Mouse (Mus musculus) heart, embryonic 15.5 days (tissue): ENCODE data around the gene Sdk1. TPM values are rescaled to one million over a fixed set of nuclear protein-coding genes. Genes with fewer than 3 reads are reported as not detected.

Experiments used
- ATAC-seq: fragments of 200-750 bp; cut with Nextera tagmentation; replicated peaks from 2 replicates; pipeline ENCODE4 v1.8.0; 2017; ENCODE audit warnings: low read depth, moderate TSS enrichment; ENCODE audit not compliant: insufficient number of reproducible peaks, insufficient read depth, low FRiP score
- H3K27ac ChIP-seq: fragments of 300-500 bp; sonication (generic); 2 replicates; pipeline ENCODE4 v1.5.1; 2015; ENCODE audit warnings: mild to moderate bottlenecking, inconsistent platforms
- H3K27me3 ChIP-seq: fragments of 300-500 bp; sonication (generic); 2 replicates; pipeline ENCODE4 v1.6.1; 2015; ENCODE audit warnings: inconsistent platforms
- H3K36me3 ChIP-seq: fragments of 300-500 bp; sonication (generic); 2 replicates; pipeline ENCODE4 v1.6.1; 2015; ENCODE audit warnings: mild to moderate bottlenecking, inconsistent platforms
- H3K4me1 ChIP-seq: fragments of 300-500 bp; sonication (generic); replicated peaks from 2 replicates; pipeline ENCODE4 v1.6.1; 2015; ENCODE audit warnings: inconsistent platforms
- H3K4me2 ChIP-seq: fragments of 300-500 bp; sonication (generic); 2 replicates; pipeline ENCODE4 v1.6.1; 2015; ENCODE audit warnings: inconsistent platforms, mild to moderate bottlenecking, moderate library complexity
- H3K4me3 ChIP-seq: fragments of 300-500 bp; sonication (generic); 2 replicates; pipeline ENCODE4 v1.5.1; 2015; ENCODE audit warnings: mild to moderate bottlenecking, inconsistent platforms
- H3K9ac ChIP-seq: fragments of 300-500 bp; sonication (generic); 2 replicates; pipeline ENCODE4 v1.6.1; 2015; ENCODE audit warnings: mild to moderate bottlenecking, inconsistent platforms
- H3K9me3 ChIP-seq: fragments of 300-500 bp; sonication (generic); replicated peaks from 2 replicates; pipeline ENCODE4 v1.6.1; 2016; ENCODE audit warnings: inconsistent platforms
- WGBS: fragments of 180-500 bp; shearing (Covaris S2); methylation state at CpG from one replicate; pipeline ENCODE4 v1.1.7; 2015; ENCODE audit warnings: mixed read lengths; 5-methylcytosine and 5-hydroxymethylcytosine counted together
- polyA plus RNA-seq: library from polyadenylated mRNA; unstranded; fragments of >200 nt; fragmentation: Nextera tagmentation; extraction: Ambion mirVana; gene quantifications from 2 replicates; pipeline ENCODE4 v1.2.1, GENCODE M21; 2015

The Sdk1 gene
- polyA plus RNA-seq, 1 experiment from 2014 or later, result 1.5 TPM

DNA sequence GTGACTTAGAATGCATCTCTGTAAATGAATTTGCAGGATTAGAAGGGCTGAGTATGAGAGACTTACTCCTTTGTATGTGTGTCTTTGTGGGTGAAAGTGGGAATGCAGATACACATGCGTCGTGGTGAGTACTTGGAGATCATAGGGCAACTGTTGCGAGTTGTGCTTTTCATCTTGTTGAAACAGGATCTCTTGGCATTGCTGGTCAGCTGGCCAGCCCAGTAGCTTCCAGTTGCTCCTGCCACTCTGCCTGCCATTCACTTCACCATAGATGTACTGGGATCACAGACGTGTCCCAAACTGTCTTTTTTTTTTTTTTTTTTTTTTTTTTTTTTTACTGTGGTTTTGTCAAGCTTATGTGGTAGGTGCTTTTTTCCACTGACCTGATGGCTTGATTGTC lies 606.4 kb downstream of the Sdk1 start:
- H3K9me3 ChIP-seq, result no peaks in the 10 kb centered on the region
- 83% methylated on average over 4 of the region's 4 CpGs for WGBS
- H3K36me3 ChIP-seq, result no peaks in the 10 kb centered on the region
- H3K9ac ChIP-seq, result no peak overlapping the region
- no peak overlapping the region for H3K27ac ChIP-seq
- no peak for ATAC-seq
- no peak overlapping the region for H3K4me2 ChIP-seq
- no peaks in the 10 kb centered on the region for H3K27me3 ChIP-seq
- H3K4me3 ChIP-seq, result no peak overlapping the region
- H3K4me1 ChIP-seq, result peaks cover 15% of the 10 kb centered on the region

DNA sequence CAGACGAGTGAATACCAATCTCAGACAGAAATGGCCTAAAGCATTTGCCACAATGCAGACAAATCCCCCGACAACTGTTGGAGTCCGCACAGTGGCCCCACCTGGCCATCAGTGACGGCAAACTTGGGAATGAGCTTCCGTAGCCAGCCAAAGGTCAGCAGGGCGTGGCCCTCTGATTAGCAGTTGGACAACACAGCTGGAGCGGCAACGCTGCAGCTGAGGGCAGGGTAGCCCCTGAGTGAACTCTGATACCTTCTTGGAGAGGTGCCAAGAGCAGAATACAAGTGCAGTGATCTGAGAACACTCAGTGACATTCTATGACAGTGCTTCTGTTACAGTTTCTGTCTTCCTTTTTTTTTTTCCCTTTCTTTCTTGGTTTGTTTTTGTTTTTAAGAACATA lies 610.9 kb downstream of the Sdk1 start:
- H3K27ac ChIP-seq, result peak overlapping the region; percentile 58
- peak overlapping the region; percentile 44 for H3K4me2 ChIP-seq
- no peak overlapping the region for H3K4me3 ChIP-seq
- no peaks in the 10 kb centered on the region for H3K9me3 ChIP-seq
- no peak overlapping the region for H3K9ac ChIP-seq
- H3K27me3 ChIP-seq, result no peaks in the 10 kb centered on the region
- H3K4me1 ChIP-seq, result peaks cover 17% of the 10 kb centered on the region
- peak; percentile 76 for ATAC-seq
- 9% methylated on average over 8 of the region's 8 CpGs for WGBS
- H3K36me3 ChIP-seq, result no peaks in the 10 kb centered on the region

DNA sequence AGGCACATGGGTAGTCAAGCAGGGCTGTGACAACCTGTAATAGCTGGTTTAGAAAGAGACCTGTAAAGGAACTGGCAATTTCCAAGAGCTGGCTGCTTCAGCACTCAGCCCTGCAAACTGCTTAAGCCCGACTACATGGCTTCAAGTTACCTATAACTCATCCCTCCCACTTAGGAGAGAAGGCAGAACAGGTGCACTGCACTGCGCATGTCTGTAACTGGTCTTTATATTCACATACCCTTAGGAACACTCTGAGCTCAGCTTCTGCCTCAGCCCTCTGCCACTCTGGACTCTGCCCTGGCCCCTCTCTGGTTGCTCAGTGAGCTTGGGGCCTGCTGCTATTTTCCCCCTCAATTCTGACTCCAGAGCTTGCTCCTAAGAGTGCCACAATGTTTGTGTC lies 615.2 kb downstream of the Sdk1 start:
- Histone ChIP-seq H3K27ac (no peak overlapping the region), H3K4me1 (peaks cover 14% of the 10 kb centered on the region), H3K4me3 (no peak overlapping the region), H3K36me3 (no peaks in the 10 kb centered on the region), H3K27me3 (no peaks in the 10 kb centered on the region), H3K4me2 (no peak overlapping the region), H3K9me3 (no peaks in the 10 kb centered on the region), H3K9ac (no peak overlapping the region)
- WGBS, result 89% methylated on average over 2 of the region's 2 CpGs
- ATAC-seq, result no peak

DNA sequence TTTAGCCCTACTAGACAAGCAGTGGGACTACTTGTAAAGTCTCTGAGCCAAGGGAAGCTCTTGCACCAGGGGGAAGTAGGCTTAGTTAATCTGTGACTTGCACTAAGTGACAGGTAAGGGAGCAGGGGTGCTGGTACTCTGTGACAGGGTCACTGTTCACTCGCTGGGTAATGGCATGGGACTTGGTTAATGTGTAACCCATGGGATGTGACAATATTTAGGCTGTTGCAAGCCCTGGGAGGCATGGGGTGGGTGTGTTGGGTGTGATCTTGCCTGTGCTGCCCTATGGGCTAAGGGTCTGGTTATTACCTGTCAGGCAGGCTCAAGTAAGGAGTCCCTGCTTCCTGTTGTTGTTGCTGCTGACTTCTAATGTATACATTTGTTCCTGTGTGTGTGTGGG lies 616.5 kb downstream of the Sdk1 start:
- no peak overlapping the region for H3K27ac ChIP-seq

DNA sequence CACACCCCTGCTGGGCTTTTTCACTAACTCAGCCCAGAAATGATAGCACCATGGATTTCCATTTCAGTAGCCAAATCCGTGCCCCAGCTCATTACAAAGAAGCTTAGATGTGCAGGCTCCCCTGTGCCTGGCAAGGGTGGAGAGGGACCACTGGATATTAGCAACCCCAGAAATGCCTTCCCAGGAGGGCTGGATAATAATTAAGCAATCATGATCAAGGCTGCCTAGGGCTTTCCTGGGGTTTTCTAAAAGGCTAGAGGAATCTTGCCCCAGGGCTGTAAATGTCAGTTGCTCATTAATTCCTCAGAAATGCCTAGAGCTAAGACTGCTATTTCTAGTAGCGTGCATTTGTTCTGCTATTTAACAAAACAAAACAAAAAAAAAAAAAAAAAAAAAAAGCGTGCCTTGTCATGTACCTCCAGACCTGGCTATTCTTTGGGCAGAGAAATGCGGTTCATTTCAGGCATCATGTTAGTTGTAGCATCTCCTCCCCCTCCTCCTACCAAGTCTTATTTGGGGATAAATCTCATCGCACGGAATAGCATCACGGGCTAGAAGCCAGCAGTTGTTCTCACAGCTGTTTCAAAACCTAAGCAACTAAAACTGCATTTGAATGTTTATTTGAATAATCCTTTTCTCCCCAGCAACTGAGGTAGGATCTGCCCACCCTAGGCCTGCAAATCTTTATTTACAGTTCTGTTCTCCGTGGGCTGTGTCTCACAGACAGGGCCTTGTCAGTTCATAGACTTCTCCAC lies 617.3 kb downstream of the Sdk1 start:
- H3K36me3 ChIP-seq, result no peaks in the 10 kb centered on the region
- no peak for ATAC-seq
- H3K4me3 ChIP-seq, result no peak overlapping the region
- H3K27me3 ChIP-seq, result no peaks in the 10 kb centered on the region
- no peak overlapping the region for H3K4me2 ChIP-seq
- H3K27ac ChIP-seq, result no peak overlapping the region
- H3K9me3 ChIP-seq, result no peaks in the 10 kb centered on the region
- H3K9ac ChIP-seq, result no peak overlapping the region
- no peaks in the 10 kb centered on the region for H3K4me1 ChIP-seq
- WGBS, result 59% methylated on average over 8 of the region's 8 CpGs

More for the DNA sequence above, 616.5 kb downstream of the Sdk1 start:
- H3K4me3 ChIP-seq, result no peak overlapping the region
- no peak overlapping the region for H3K4me2 ChIP-seq
- no peaks in the 10 kb centered on the region for H3K27me3 ChIP-seq
- H3K36me3 ChIP-seq, result no peaks in the 10 kb centered on the region
- no peaks in the 10 kb centered on the region for H3K9me3 ChIP-seq
- no peak overlapping the region for H3K9ac ChIP-seq
- H3K4me1 ChIP-seq, result peaks cover under 1% of the 10 kb centered on the region; the same call in 1 of the 2 replicates
- ATAC-seq, result no peak
- WGBS, result 74% methylated on average over 1 of the region's 1 CpGs

DNA sequence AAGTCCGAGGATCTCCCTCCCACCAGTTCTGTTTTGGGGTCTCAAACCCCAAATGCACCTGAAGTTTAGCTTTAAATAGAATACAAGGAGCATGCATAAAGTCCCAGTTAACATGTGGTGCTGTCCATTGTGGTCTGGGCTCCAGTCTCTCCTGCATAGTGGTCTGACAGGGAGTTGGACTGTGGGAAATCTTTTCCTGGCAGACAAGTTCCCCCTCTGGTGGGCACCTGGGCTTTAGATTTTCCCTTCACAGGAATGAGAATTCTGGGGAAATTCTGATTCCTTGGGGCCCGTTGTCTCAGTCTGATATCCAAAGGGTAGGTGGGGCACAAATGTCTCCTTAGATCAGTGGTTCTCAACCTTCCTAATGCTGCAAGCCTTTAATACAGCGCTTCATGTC lies 624.8 kb downstream of the Sdk1 start:
- no peaks in the 10 kb centered on the region for H3K27me3 ChIP-seq
- WGBS, result 65% methylated on average over 3 of the region's 3 CpGs
- H3K4me2 ChIP-seq, result no peak overlapping the region
- H3K4me3 ChIP-seq, result no peak overlapping the region
- ATAC-seq, result no peak
- no peaks in the 10 kb centered on the region for H3K36me3 ChIP-seq
- no peaks in the 10 kb centered on the region for H3K9me3 ChIP-seq
- H3K9ac ChIP-seq, result no peak overlapping the region
- no peaks in the 10 kb centered on the region for H3K4me1 ChIP-seq
- no peak overlapping the region for H3K27ac ChIP-seq

DNA sequence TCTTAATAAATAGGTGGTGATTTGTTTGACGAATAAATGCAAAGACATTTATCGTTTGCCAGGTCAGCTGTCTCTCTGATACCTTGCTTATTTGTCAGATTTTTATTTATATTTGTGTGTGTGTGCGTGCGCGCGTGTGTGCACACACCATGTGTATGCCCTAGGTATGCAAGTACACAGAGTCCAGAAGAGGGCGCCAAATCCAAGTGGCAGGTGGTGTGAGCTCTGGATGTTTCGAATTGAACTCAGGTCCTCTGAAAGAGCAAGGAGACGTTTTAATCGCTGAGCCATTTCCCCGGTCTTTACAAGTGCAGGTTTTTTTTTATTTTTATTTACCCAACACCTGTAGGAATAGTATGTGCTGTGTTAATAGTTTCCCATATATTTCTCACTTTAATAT lies 632.5 kb downstream of the Sdk1 start:
- no peaks in the 10 kb centered on the region for H3K4me1 ChIP-seq
- H3K4me3 ChIP-seq, result no peak overlapping the region
- no peak overlapping the region for H3K9ac ChIP-seq
- H3K27ac ChIP-seq, result no peak overlapping the region
- H3K27me3 ChIP-seq, result no peaks in the 10 kb centered on the region
- no peak for ATAC-seq
- H3K36me3 ChIP-seq, result no peaks in the 10 kb centered on the region
- H3K4me2 ChIP-seq, result no peak overlapping the region
- H3K9me3 ChIP-seq, result no peaks in the 10 kb centered on the region
- 92% methylated on average over 11 of the region's 11 CpGs for WGBS

DNA sequence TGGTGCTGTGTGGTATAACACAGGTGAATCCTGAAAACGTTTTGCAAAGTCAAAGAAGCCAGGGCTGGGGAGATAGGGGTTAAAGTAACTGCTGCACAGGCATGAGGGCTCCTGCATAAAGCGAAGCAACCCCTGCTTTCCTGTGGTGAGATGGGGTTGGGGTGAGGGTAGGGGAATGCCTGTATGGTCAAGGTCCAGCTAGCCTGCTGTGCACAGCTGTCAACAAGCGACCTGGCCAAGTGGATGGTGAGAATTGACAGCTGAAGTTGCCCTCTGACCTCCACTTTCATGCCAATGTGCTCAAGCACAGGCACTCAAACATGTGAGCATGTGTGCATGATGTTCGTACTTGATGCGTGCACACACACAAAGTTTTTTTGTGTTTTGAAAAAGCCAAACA lies 639.4 kb downstream of the Sdk1 start:
- Histone ChIP-seq H3K4me1 (no peaks in the 10 kb centered on the region), H3K4me2 (no peak overlapping the region), H3K4me3 (no peak overlapping the region), H3K9ac (no peak overlapping the region), H3K27me3 (no peaks in the 10 kb centered on the region), H3K9me3 (no peaks in the 10 kb centered on the region), H3K27ac (no peak overlapping the region), H3K36me3 (no peaks in the 10 kb centered on the region)
- ATAC-seq, result no peak
- 69% methylated on average over 5 of the region's 5 CpGs for WGBS

DNA sequence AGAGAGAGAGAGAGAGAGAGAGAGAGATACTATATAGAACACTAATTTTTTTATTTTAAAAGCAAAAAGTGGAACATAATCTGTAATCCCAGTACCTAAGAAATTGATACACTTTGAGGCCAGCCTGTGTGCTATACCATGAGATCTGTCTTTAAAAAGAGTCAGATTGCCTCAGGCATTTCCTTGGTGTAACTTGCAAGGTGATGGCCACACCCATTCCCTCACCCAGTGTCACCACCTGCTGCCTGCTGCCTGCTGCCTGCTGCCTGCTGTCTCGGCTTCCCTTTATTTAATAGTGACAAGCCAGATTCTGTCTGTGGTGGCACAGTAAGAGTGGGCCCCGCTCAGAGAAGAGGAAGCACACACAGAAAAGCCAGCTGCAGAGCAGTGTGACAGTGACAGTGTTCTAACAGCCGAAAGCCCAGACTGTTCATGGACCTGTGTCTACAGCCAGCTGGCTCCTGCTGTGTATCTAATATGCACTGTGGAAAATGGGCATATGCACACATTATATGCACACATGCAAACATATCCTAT lies 642.9 kb downstream of the Sdk1 start:
- Histone ChIP-seq H3K27ac (no peak overlapping the region), H3K4me2 (no peak overlapping the region), H3K9me3 (no peaks in the 10 kb centered on the region), H3K4me1 (0 out of 2 replicates have a peak, but pooled peaks cover under 1% of the 10 kb centered on the region), H3K4me3 (no peak overlapping the region), H3K36me3 (no peaks in the 10 kb centered on the region), H3K9ac (no peak overlapping the region), H3K27me3 (no peaks in the 10 kb centered on the region)
- WGBS, result 56% methylated on average over 3 of the region's 3 CpGs
- no peak for ATAC-seq

DNA sequence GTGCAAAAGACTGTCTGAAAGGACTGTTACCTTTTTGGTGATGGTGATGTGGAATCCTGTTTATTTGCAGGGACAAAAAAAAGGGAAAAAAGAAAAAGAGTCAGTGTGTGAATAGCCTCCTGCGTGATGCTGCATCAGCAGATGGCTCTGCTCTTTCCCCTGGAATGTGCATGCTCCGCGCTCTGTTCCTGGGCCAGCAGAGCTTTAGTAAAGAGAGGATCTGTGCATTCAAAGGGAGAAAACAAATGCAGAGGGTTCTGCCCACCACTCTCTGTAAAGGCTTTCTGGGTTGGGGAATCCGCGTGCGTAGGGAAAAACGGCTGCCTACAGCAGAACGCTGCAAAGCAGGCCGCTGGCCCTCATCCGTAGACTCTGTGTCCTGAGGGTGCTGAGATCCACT lies 644.7 kb downstream of the Sdk1 start:
- no peak for ATAC-seq
- Histone ChIP-seq H3K4me3 (no peak overlapping the region), H3K27ac (no peak overlapping the region), H3K9me3 (no peaks in the 10 kb centered on the region), H3K4me1 (peaks cover 4% of the 10 kb centered on the region; the same call in 1 of the 2 replicates), H3K36me3 (no peaks in the 10 kb centered on the region), H3K9ac (no peak overlapping the region), H3K27me3 (no peaks in the 10 kb centered on the region), H3K4me2 (no peak overlapping the region)
- WGBS, result 85% methylated on average over 10 of the region's 10 CpGs

DNA sequence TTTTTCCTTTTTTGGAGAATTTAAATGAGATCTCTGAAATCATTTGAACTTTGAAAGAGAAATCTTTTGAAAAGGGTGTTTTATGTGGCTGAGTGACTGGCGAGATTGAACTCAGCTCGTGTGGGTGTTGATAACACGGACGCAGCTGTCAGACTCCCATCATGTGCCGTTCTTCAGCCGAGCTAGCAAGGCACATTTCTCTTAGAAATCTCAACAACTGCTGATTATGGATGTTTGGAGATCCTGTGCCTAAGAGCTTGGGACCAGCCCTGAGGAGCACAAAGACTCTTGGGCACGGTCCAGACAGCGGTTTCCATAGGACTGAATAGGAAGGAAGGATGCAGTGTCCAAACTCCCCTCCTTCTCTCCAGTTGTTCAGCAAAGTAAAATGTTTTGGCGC lies 648.5 kb downstream of the Sdk1 start:
- H3K9ac ChIP-seq, result no peak overlapping the region
- no peak overlapping the region for H3K4me3 ChIP-seq
- peaks cover 4% of the 10 kb centered on the region; the same call in 1 of the 2 replicates for H3K4me1 ChIP-seq
- no peak overlapping the region for H3K27ac ChIP-seq
- 26% methylated on average over 9 of the region's 9 CpGs for WGBS
- H3K9me3 ChIP-seq, result no peaks in the 10 kb centered on the region
- no peaks in the 10 kb centered on the region for H3K36me3 ChIP-seq
- no peaks in the 10 kb centered on the region for H3K27me3 ChIP-seq
- ATAC-seq, result no peak
- H3K4me2 ChIP-seq, result no peak overlapping the region

DNA sequence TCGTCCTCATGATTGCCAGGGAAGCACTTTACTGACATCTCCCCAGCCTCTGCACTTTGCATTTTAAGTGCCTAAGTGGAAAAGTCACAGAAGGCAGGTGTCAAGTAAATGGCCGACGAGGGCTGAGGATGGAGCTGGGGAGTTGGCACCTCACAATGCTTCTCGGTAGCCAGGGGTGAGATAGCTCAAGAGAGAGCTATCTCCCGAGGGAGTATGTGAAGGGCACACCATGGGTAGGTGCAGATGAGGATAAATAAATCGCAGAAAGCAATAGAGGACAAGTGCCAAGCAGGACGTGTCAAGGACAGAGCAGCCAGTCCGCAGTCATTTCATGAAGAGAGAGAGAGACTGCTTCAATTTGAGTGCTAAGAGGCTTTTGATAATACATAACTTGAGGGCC lies 655.1 kb downstream of the Sdk1 start:
- Histone ChIP-seq H3K9ac (no peak overlapping the region), H3K4me1 (no peaks in the 10 kb centered on the region; the same call in 1 of the 2 replicates), H3K27me3 (peaks cover 4% of the 10 kb centered on the region; the same call in 1 of the 2 replicates), H3K4me2 (no peak overlapping the region), H3K4me3 (no peak overlapping the region), H3K36me3 (no peaks in the 10 kb centered on the region), H3K27ac (no peak overlapping the region), H3K9me3 (no peaks in the 10 kb centered on the region)
- 0 out of 2 replicates have a peak, but pooled peaks have one; percentile 31 for ATAC-seq
- 51% methylated on average over 8 of the region's 8 CpGs for WGBS
